Mouse (Mus musculus): ENCODE measurements around the gene Stmn1.

DNA sequence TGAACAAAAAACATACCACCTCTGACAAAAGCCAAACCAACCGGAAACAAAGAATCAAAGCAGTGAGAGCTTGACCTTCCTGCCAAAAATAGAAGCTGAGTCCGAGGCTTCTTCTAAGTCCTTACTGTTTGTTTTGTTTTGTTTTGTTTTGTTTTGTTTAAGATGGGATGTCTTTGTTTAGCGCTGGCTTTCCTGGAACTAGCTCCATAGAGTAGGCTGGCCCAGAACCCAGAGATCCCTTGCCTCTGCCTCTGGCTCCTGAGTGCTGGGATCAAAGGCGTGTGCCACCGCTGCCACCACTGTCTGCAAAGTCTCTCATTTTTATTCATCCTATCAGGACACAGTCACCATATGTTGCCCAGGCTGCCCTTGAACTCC is 27.4 kb downstream of the Stmn1 start:
- TF ChIP-seq POLR2A (IDR thresholded peaks at IDR 0.05; ENCODE audit: low read depth, low read length) (no peak), CTCF (IDR thresholded peaks at IDR 0.05; ENCODE audit: borderline replicate concordance, insufficient read depth, low read length) (no peak)
